Mouse (Mus musculus): ENCODE data around the gene Ascl1.

Gene Ascl1

GRCm38 (mm10) chr10:87493576-87493975 is at the start of gene Ascl1:
Gene Ascl1, minus strand, starts transcription at chr10:87493660.
- peak; percentile 14; the same call in 1 of the 2 replicates for ATAC-seq (ENCODE audit: low TSS enrichment)

GRCm38 (mm10) chr10:87534172-87534571 is 40.7 kb upstream of the Ascl1 start:
- peak; percentile 77 for ATAC-seq (ENCODE audit: low TSS enrichment)

- ATAC-seq (ENCODE audit: low TSS enrichment), result no peak
Observed at GRCm38 (mm10) chr10:87521646-87522045, 28.2 kb upstream of the Ascl1 start, which contains the start of gene Pah. Gene Pah, plus strand, starts transcription at chr10:87521795.

GRCm38 (mm10) chr10:87520401-87521116 is 27.1 kb upstream of the Ascl1 start:
- ATAC-seq (ENCODE audit: low TSS enrichment), result no peak

- ATAC-seq (ENCODE audit: low TSS enrichment), result no peak
Observed at GRCm38 (mm10) chr10:87518585-87518984, 25.1 kb upstream of the Ascl1 start.

- no peak for ATAC-seq (ENCODE audit: low TSS enrichment)
Observed at GRCm38 (mm10) chr10:87513052-87513451, 19.6 kb upstream of the Ascl1 start.

- peak; percentile 73 for ATAC-seq (ENCODE audit: low TSS enrichment)
Observed at GRCm38 (mm10) chr10:87508581-87508980, 15.1 kb upstream of the Ascl1 start.

- no peak for ATAC-seq (ENCODE audit: low TSS enrichment)
Observed at GRCm38 (mm10) chr10:87503946-87504345, 10.5 kb upstream of the Ascl1 start.

GRCm38 (mm10) chr10:87502283-87502682 is 8.8 kb upstream of the Ascl1 start:
- ATAC-seq (ENCODE audit: low TSS enrichment), result peak; percentile 75

- ATAC-seq (ENCODE audit: low TSS enrichment), result no peak
Observed at GRCm38 (mm10) chr10:87501659-87502042, 8.2 kb upstream of the Ascl1 start.

GRCm38 (mm10) chr10:87500926-87501658 is 7.6 kb upstream of the Ascl1 start:
- ATAC-seq (ENCODE audit: low TSS enrichment), result no peak

- ATAC-seq (ENCODE audit: low TSS enrichment), result no peak
Observed at GRCm38 (mm10) chr10:87497056-87497455, 3.6 kb upstream of the Ascl1 start.

- ATAC-seq (ENCODE audit: low TSS enrichment), result peak; percentile 44
Observed at GRCm38 (mm10) chr10:87494596-87494995, 1.1 kb upstream of the Ascl1 start.

- peak; percentile 38 for ATAC-seq (ENCODE audit: low TSS enrichment)
Observed at GRCm38 (mm10) chr10:87494176-87494575, 716 bp upstream of the Ascl1 start.

GRCm38 (mm10) chr10:87492661-87493551 is 554 bp downstream of the Ascl1 start:
- ATAC-seq (ENCODE audit: low TSS enrichment), result peak; percentile 71

- 0 out of 2 replicates have a peak, but pooled peaks have one; percentile 5 for ATAC-seq (ENCODE audit: low TSS enrichment)
Observed at GRCm38 (mm10) chr10:87492332-87492660, 1.2 kb downstream of the Ascl1 start.

GRCm38 (mm10) chr10:87491485-87492040 is 1.9 kb downstream of the Ascl1 start:
- no peak for ATAC-seq (ENCODE audit: low TSS enrichment)

GRCm38 (mm10) chr10:87490328-87490727 is 3.1 kb downstream of the Ascl1 start:
- ATAC-seq (ENCODE audit: low TSS enrichment), result no peak

GRCm38 (mm10) chr10:87489246-87490009 is 4.0 kb downstream of the Ascl1 start:
- no peak for ATAC-seq (ENCODE audit: low TSS enrichment)

- no peak for ATAC-seq (ENCODE audit: low TSS enrichment)
Observed at GRCm38 (mm10) chr10:87488429-87489145, 4.9 kb downstream of the Ascl1 start.
